Mouse (Mus musculus) cerebellum, postnatal 10 days (tissue): ENCODE results near the gene Oprl1.

ENCODE experiments used
- DNase-seq, 2 experiments: peaks; one replicate each; pipeline ENCODE4 v3.0.0; 2021; ENCODE audit warnings: mixed read lengths in 2 of 2

The Oprl1 gene

GRCm38 (mm10) chr2:181766672-181767557 lies 52.1 kb downstream of the Oprl1 start:
- DNase-seq: peak; percentile 74 to 80

GRCm38 (mm10) chr2:181768451-181768850 lies 53.6 kb downstream of the Oprl1 start:
- DNase-seq: peak; percentile 33 to 38

GRCm38 (mm10) chr2:181769397-181769796 lies 54.6 kb downstream of the Oprl1 start:
- peak; percentile 59 to 63 for DNase-seq
